ENCODE assay signal across 10 mouse cellular contexts in the genomic region with DNA sequence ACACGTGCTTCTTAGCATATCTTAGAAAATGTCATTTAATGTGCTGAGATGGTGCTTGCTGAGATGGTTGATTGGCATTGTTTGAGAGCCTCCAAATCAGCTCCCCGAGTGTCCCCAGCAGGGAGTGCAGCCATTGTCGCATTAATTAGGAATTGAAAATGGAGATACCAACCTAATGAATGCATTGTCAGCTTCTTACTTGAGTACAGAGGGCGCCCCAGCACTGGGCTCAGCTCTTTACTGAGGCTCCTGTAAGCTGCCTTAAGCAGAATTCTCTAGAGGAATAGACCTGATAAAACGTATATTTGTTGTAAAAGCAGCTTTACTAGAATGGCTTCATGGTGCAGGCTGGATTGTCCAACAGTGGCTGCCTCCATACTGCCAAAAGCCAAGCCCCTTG.
A peak's percentile ranks its signal among the peaks of the same experiment; 100 is the strongest.
DNase-seq lines count a peak whose midpoint lies in the region; TF ChIP-seq lines count a peak whose summit lies in the region.
"Had no signal": no experiment of that assay in that cellular context is flagged by ENCODE, and none has a peak within 500 bp of the region (broad histone marks: within the 10 kb centered on the region; RNA-seq: fewer than 3 reads in every experiment).

No protein-coding gene starts in this region.

- H3K4me1 ChIP-seq in thymus, adult 2 months (replicated peaks; ENCODE audit: control insufficient read depth, insufficient read depth, low read length), result no peaks in the 10 kb centered on the region
- H3K4me1 ChIP-seq: heart, embryonic 13.5 days; limb, embryonic 13.5 days had no signal

- TF ChIP-seq CTCF in thymus, adult 2 months (IDR thresholded peaks at IDR 0.05; ENCODE audit: borderline replicate concordance, control insufficient read depth, extremely low read depth, insufficient read depth, low read length, poor library complexity), result no peak

- no peaks in the 10 kb centered on the region for H3K36me3 ChIP-seq in thymus, adult 2 months (ENCODE audit: control insufficient read depth, insufficient read depth, low read length)
- H3K36me3 ChIP-seq: heart, embryonic 13.5 days; limb, embryonic 13.5 days had no signal

- no peak for TF ChIP-seq POLR2A in thymus, adult 2 months (IDR thresholded peaks at IDR 0.05; ENCODE audit: control insufficient read depth, extremely low read depth, insufficient read depth, low read length, poor library complexity)

- peak; percentile 15 for DNase-seq in embryo, embryonic 10 days (ENCODE audit: low spot score)
- no peak for DNase-seq in embryo, embryonic 9.5 days (ENCODE audit: extremely low spot score)
- peak; percentile 10 for DNase-seq in lung, postnatal 14 days
- no peak for DNase-seq in lung, postnatal 4 days
- peak; percentile 50 for DNase-seq in layer of hippocampus, adult 9-11 months
- DNase-seq in right cerebral cortex, postnatal 10 days (ENCODE audit: low spot score in 2 of 2), result peak; percentile 64 to 71
- no peak for DNase-seq in thymus, adult 2 months
- no peak for DNase-seq in adrenal gland, adult 8-10 months

- H3K27me3 ChIP-seq in thymus, adult 2 months (ENCODE audit: control insufficient read depth, insufficient read depth, low read length), result no peaks in the 10 kb centered on the region
- H3K27me3 ChIP-seq: limb, embryonic 13.5 days had no signal

- WGBS in thymus, adult 2 months, result 35% methylated on average over 5 of the region's 5 CpGs

- no peak overlapping the region for H3K4me3 ChIP-seq in thymus, adult 2 months (ENCODE audit: control insufficient read depth, insufficient read depth, low read length)
- H3K4me3 ChIP-seq: heart, embryonic 13.5 days; limb, embryonic 13.5 days had no signal

- no peak overlapping the region for H3K27ac ChIP-seq in thymus, adult 2 months (ENCODE audit: control insufficient read depth, insufficient read depth, low read length)
- H3K27ac ChIP-seq: heart, embryonic 13.5 days; limb, embryonic 13.5 days had no signal

Comparison
In these comparisons a context has a peak if more than half of its experiments do, and no peak if none do; other contexts are left out.
1. DNase-seq: peak in embryo, embryonic 10 days (single experiment), lung, postnatal 14 days (single experiment), layer of hippocampus, adult 9-11 months (single experiment) and right cerebral cortex, postnatal 10 days (2 of 2); none in embryo, embryonic 9.5 days (single experiment), lung, postnatal 4 days (0 of 2), thymus, adult 2 months (single experiment) and adrenal gland, adult 8-10 months (single experiment).